Mouse (Mus musculus) stomach, postnatal 0 days (tissue): ENCODE measurements around the gene Crygc. TPM values are rescaled to one million over a fixed set of nuclear protein-coding genes. Genes with fewer than 3 reads are reported as not detected.

ENCODE experiments used
- ATAC-seq: fragments of 200-750 bp; cut with Nextera tagmentation; 2 replicates; pipeline ENCODE4 v1.8.0; 2017; ENCODE audit not compliant: low FRiP score, low TSS enrichment
- DNase-seq: peaks from one replicate; pipeline ENCODE4 v3.0.0-alpha.2; 2016; ENCODE audit warnings: low spot score
- H3K27ac ChIP-seq: fragments of 300-500 bp; sonication (generic); replicated peaks from 2 replicates; pipeline ENCODE4 v1.5.1; 2014; ENCODE audit warnings: mild to moderate bottlenecking, control low read depth
- H3K27me3 ChIP-seq: fragments of 300-500 bp; sonication (generic); 2 replicates; pipeline ENCODE4 v1.6.1; 2014; ENCODE audit warnings: low read length; ENCODE audit not compliant: control insufficient read depth, insufficient read depth
- H3K36me3 ChIP-seq: fragments of 300-500 bp; sonication (generic); 2 replicates; pipeline ENCODE4 v1.6.1; 2014; ENCODE audit warnings: low read length, mixed read lengths; ENCODE audit not compliant: control insufficient read depth, insufficient read depth
- H3K4me1 ChIP-seq: fragments of 300-500 bp; sonication (generic); replicated peaks from 2 replicates; pipeline ENCODE4 v1.6.1; 2014; ENCODE audit warnings: antibody characterized with exemption; ENCODE audit not compliant: control insufficient read depth, insufficient read depth
- H3K4me2 ChIP-seq: fragments of 300-500 bp; sonication (generic); replicated peaks from 2 replicates; pipeline ENCODE4 v1.6.1; 2014; ENCODE audit warnings: low read depth, mild to moderate bottlenecking, control low read depth, moderate library complexity
- H3K4me3 ChIP-seq: fragments of 300-500 bp; sonication (generic); 2 replicates; pipeline ENCODE4 v1.5.1; 2014; ENCODE audit warnings: low read depth, low read length, control low read depth
- H3K9ac ChIP-seq: fragments of 300-500 bp; sonication (generic); 2 replicates; pipeline ENCODE4 v1.6.1; 2014; ENCODE audit warnings: mild to moderate bottlenecking, low read length, control low read depth, mixed read lengths
- H3K9me3 ChIP-seq: fragments of 300-500 bp; sonication (generic); 2 replicates; pipeline ENCODE4 v1.6.1; 2016; ENCODE audit warnings: low read length; ENCODE audit not compliant: control insufficient read depth
- CTCF ChIP-seq: IDR thresholded peaks from 2 replicates; pipeline ENCODE4 v1.5.1; 2016; ENCODE audit warnings: antibody characterized with exemption, low read depth, mild to moderate bottlenecking, moderate library complexity
- EP300 ChIP-seq: optimal IDR thresholded peaks from 2 replicates; pipeline ENCODE3; 2016; ENCODE audit warnings: antibody characterized with exemption
- WGBS: fragments of 180-500 bp; shearing (Covaris S2); extraction: QIAGEN DNeasy Blood & Tissue Kit; methylation state at CpG from one replicate; pipeline ENCODE4 v1.1.7; 2014; 5-methylcytosine and 5-hydroxymethylcytosine counted together
- polyA plus RNA-seq: library from polyadenylated mRNA; unstranded; fragments of >200 nt; fragmentation: Nextera tagmentation; extraction: Ambion mirVana; gene quantifications from 2 replicates; pipeline ENCODE4 v1.2.1, GENCODE M21; 2015

Gene Crygc
- polyA plus RNA-seq, 1 experiment from 2014 or later, result not detected

- Histone ChIP-seq H3K4me3 (no peak overlapping the region), H3K27me3 (no peaks in the 10 kb centered on the region), H3K4me2 (no peak overlapping the region), H3K36me3 (no peaks in the 10 kb centered on the region), H3K9ac (no peak overlapping the region), H3K27ac (no peak overlapping the region), H3K9me3 (no peaks in the 10 kb centered on the region), H3K4me1 (no peaks in the 10 kb centered on the region)
- DNase-seq, result no peak
- ATAC-seq, result no peak
- TF ChIP-seq CTCF (no peak), EP300 (no peak)
- 39% methylated on average over 2 of the region's 2 CpGs for WGBS
Observed at GRCm38 (mm10) chr1:65037542-65037941, 35.9 kb downstream of the Crygc start.

GRCm38 (mm10) chr1:65035513-65035912 is 38.0 kb downstream of the Crygc start:
- H3K27me3 ChIP-seq, result no peaks in the 10 kb centered on the region
- WGBS, result 9% methylated on average over 3 of the region's 3 CpGs
- no peak overlapping the region for H3K27ac ChIP-seq
- H3K4me1 ChIP-seq, result no peaks in the 10 kb centered on the region
- H3K9ac ChIP-seq, result no peak overlapping the region
- H3K4me3 ChIP-seq, result no peak overlapping the region
- no peaks in the 10 kb centered on the region for H3K36me3 ChIP-seq
- ATAC-seq (no peak), DNase-seq (no peak)
- no peak overlapping the region for H3K4me2 ChIP-seq
- no peaks in the 10 kb centered on the region for H3K9me3 ChIP-seq
- TF ChIP-seq EP300, result no peak
- no peak for TF ChIP-seq CTCF

GRCm38 (mm10) chr1:65032641-65033040 is 40.8 kb downstream of the Crygc start, which contains the start of gene Akr1cl:
Gene Akr1cl (minus strand): TSS chr1:65032759.
- Histone ChIP-seq H3K4me3 (no peak within 1 kb of the TSS), H3K36me3 (no peaks in the 10 kb centered on the region), H3K4me1 (no peaks in the 10 kb centered on the region), H3K4me2 (no peak within 1 kb of the TSS), H3K27ac (no peak within 1 kb of the TSS), H3K27me3 (no peaks in the 10 kb centered on the region), H3K9ac (no peak within 1 kb of the TSS), H3K9me3 (no peaks in the 10 kb centered on the region)
- TF ChIP-seq EP300 (no peak), CTCF (no peak)
- no peak for DNase-seq
- ATAC-seq, result no peak

- Histone ChIP-seq H3K4me1 (no peaks in the 10 kb centered on the region), H3K9me3 (no peaks in the 10 kb centered on the region), H3K36me3 (no peaks in the 10 kb centered on the region), H3K27me3 (no peaks in the 10 kb centered on the region), H3K4me3 (no peak overlapping the region), H3K27ac (no peak overlapping the region), H3K9ac (no peak overlapping the region), H3K4me2 (no peak overlapping the region)
- TF ChIP-seq EP300, result no peak
- no peak for TF ChIP-seq CTCF
- WGBS, result 72% methylated on average over 9 of the region's 9 CpGs
- ATAC-seq (no peak), DNase-seq (no peak)
Observed at GRCm38 (mm10) chr1:65028206-65028605, 45.3 kb downstream of the Crygc start.

Other genes starting within 250 kb of the Crygc start
- 2.2 and 2.3 TPM in 2 replicates for gene Plekhm3, start 116.9 kb downstream of the Crygc start, polyA plus RNA-seq
- gene Akr1cl, start 40.9 kb downstream of the Crygc start, polyA plus RNA-seq, result 0.17 TPM in 1 of 2 replicates, not detected in the other
- not detected in 2 replicates for gene Cryge, start 22.5 kb downstream of the Crygc start, polyA plus RNA-seq
- not detected in 2 replicates for gene Crygd, start 10.2 kb downstream of the Crygc start, polyA plus RNA-seq
- not detected in 2 replicates for gene Crygb, start 8.6 kb upstream of the Crygc start, polyA plus RNA-seq
- not detected in 2 replicates for gene Cryga, start 29.7 kb upstream of the Crygc start, polyA plus RNA-seq
- gene Gm28845, start 45.9 kb upstream of the Crygc start, polyA plus RNA-seq, result not detected in 2 replicates
- 0.16 and 0.27 TPM in 2 replicates for gene D630023F18Rik, start 49.5 kb upstream of the Crygc start, polyA plus RNA-seq
- gene Idh1, start 112.8 kb upstream of the Crygc start, polyA plus RNA-seq, result 162 and 177 TPM in 2 replicates
- gene Pikfyve, start 113.0 kb upstream of the Crygc start, polyA plus RNA-seq, result 3.9 and 4.4 TPM in 2 replicates
- gene Pth2r, start 208.4 kb upstream of the Crygc start, polyA plus RNA-seq, result not detected in 2 replicates